Mouse (Mus musculus): Measurements from ENCODE around the gene Lpar4. TPM values are rescaled to one million over a fixed set of nuclear protein-coding genes. Genes with fewer than 3 reads are reported as not detected.

The Lpar4 gene
- polyA plus RNA-seq, 1 experiment = not detected

GRCm38 (mm10) chrX:106951016-106951415, 30.6 kb downstream of the Lpar4 start:
- H3K4me1 ChIP-seq (ENCODE audit: control insufficient read depth, insufficient read depth, low read length) = no peaks in the 10 kb centered on the region
- TF ChIP-seq POLR2A (IDR thresholded peaks at IDR 0.05; ENCODE audit: insufficient read depth, low read depth, low read length) = no peak
- no peak for TF ChIP-seq CTCF (IDR thresholded peaks at IDR 0.05; ENCODE audit: insufficient read depth, low read depth, low read length)
- H3K27ac ChIP-seq (ENCODE audit: insufficient read depth, low read depth, low read length) = no peak overlapping the region
- H3K4me3 ChIP-seq (ENCODE audit: insufficient read depth, low read depth, low read length) = no peak overlapping the region
- 25% methylated on average over 2 of the region's 2 CpGs for WGBS

GRCm38 (mm10) chrX:106953840-106954239, 33.4 kb downstream of the Lpar4 start:
- WGBS = 66% methylated on average over 1 of the region's 1 CpGs
- Histone ChIP-seq H3K27ac (ENCODE audit: insufficient read depth, low read depth, low read length) (no peak overlapping the region), H3K4me1 (ENCODE audit: control insufficient read depth, insufficient read depth, low read length) (no peaks in the 10 kb centered on the region), H3K4me3 (ENCODE audit: insufficient read depth, low read depth, low read length) (no peak overlapping the region)
- TF ChIP-seq CTCF (IDR thresholded peaks at IDR 0.05; ENCODE audit: insufficient read depth, low read depth, low read length) = no peak
- no peak for TF ChIP-seq POLR2A (IDR thresholded peaks at IDR 0.05; ENCODE audit: insufficient read depth, low read depth, low read length)

GRCm38 (mm10) chrX:106962233-106962632, 41.8 kb downstream of the Lpar4 start:
- 89% methylated on average over 2 of the region's 2 CpGs for WGBS
- TF ChIP-seq CTCF (IDR thresholded peaks at IDR 0.05; ENCODE audit: insufficient read depth, low read depth, low read length) (no peak), POLR2A (IDR thresholded peaks at IDR 0.05; ENCODE audit: insufficient read depth, low read depth, low read length) (no peak)
- Histone ChIP-seq H3K4me1 (ENCODE audit: control insufficient read depth, insufficient read depth, low read length) (no peaks in the 10 kb centered on the region), H3K27ac (ENCODE audit: insufficient read depth, low read depth, low read length) (no peak overlapping the region), H3K4me3 (ENCODE audit: insufficient read depth, low read depth, low read length) (no peak overlapping the region)

- WGBS = 30% methylated on average over 2 of the region's 2 CpGs
- Histone ChIP-seq H3K4me3 (ENCODE audit: insufficient read depth, low read depth, low read length) (no peak overlapping the region), H3K4me1 (ENCODE audit: control insufficient read depth, insufficient read depth, low read length) (no peaks in the 10 kb centered on the region), H3K27ac (ENCODE audit: insufficient read depth, low read depth, low read length) (no peak overlapping the region)
- TF ChIP-seq POLR2A (IDR thresholded peaks at IDR 0.05; ENCODE audit: insufficient read depth, low read depth, low read length) (no peak), CTCF (IDR thresholded peaks at IDR 0.05; ENCODE audit: insufficient read depth, low read depth, low read length) (no peak)
Observed at GRCm38 (mm10) chrX:106964326-106964725, 43.9 kb downstream of the Lpar4 start.

Other genes starting within 250 kb of the Lpar4 start
- not detected in 2 replicates for gene Rtl3, start 80.0 kb upstream of the Lpar4 start, polyA plus RNA-seq (2012; ENCODE audit: insufficient read depth, insufficient read length, low replicate concordance, missing spikeins)
- not detected in 2 replicates for gene P2ry10, start 167.9 kb downstream of the Lpar4 start, polyA plus RNA-seq (2012; ENCODE audit: insufficient read depth, insufficient read length, low replicate concordance, missing spikeins)
- gene P2ry10b, start 228.3 kb downstream of the Lpar4 start, polyA plus RNA-seq (2012; ENCODE audit: insufficient read depth, insufficient read length, low replicate concordance, missing spikeins) = not detected in 2 replicates

Data from olfactory bulb, adult 2 months (tissue).